Mouse (Mus musculus) R1 (cell line): ENCODE data around the gene Irs2.

ENCODE experiments used
- DNase-seq: peaks from one replicate; pipeline ENCODE4 v3.0.0-alpha.2; 2018; ENCODE audit warnings: low read depth, low spot score

Irs2 gene

GRCm38 (mm10) chr8:11008379-11008775, at the start of gene Irs2:
TSS of gene Irs2 (minus strand) at chr8:11008458.
- no peak for DNase-seq

GRCm38 (mm10) chr8:11056665-11057064, 48.4 kb upstream of the Irs2 start:
- no peak for DNase-seq

GRCm38 (mm10) chr8:11056175-11056563, 47.9 kb upstream of the Irs2 start:
- no peak for DNase-seq

- DNase-seq, result no peak
These were observed 47.4 kb upstream of the Irs2 start for GRCm38 (mm10) chr8:11055557-11056174.

- DNase-seq, result no peak
These were observed 41.6 kb upstream of the Irs2 start for GRCm38 (mm10) chr8:11049835-11050234.

- no peak for DNase-seq
These were observed 39.6 kb upstream of the Irs2 start for GRCm38 (mm10) chr8:11047812-11048211.

GRCm38 (mm10) chr8:11044660-11045059, 36.4 kb upstream of the Irs2 start:
- DNase-seq, result no peak

- no peak for DNase-seq
These were observed 35.3 kb upstream of the Irs2 start for GRCm38 (mm10) chr8:11043591-11043990.

GRCm38 (mm10) chr8:11042872-11043587, 34.8 kb upstream of the Irs2 start:
- DNase-seq, result no peak

GRCm38 (mm10) chr8:11040088-11040487, 31.8 kb upstream of the Irs2 start:
- no peak for DNase-seq

GRCm38 (mm10) chr8:11038788-11039187, 30.5 kb upstream of the Irs2 start:
- no peak for DNase-seq

- DNase-seq, result no peak
These were observed 30.1 kb upstream of the Irs2 start for GRCm38 (mm10) chr8:11038367-11038766.

GRCm38 (mm10) chr8:11036790-11037189, 28.5 kb upstream of the Irs2 start:
- DNase-seq, result no peak

GRCm38 (mm10) chr8:11035628-11036416, 27.6 kb upstream of the Irs2 start:
- DNase-seq, result peak; percentile 11

- DNase-seq, result no peak
These were observed 16.6 kb upstream of the Irs2 start for GRCm38 (mm10) chr8:11024871-11025270.

- no peak for DNase-seq
These were observed 12.8 kb upstream of the Irs2 start for GRCm38 (mm10) chr8:11020949-11021572.

- no peak for DNase-seq
These were observed 7.4 kb upstream of the Irs2 start for GRCm38 (mm10) chr8:11015622-11016021.

GRCm38 (mm10) chr8:11013258-11013657, 5.0 kb upstream of the Irs2 start:
- peak; percentile 32 for DNase-seq

GRCm38 (mm10) chr8:11011787-11012485, 3.7 kb upstream of the Irs2 start:
- no peak for DNase-seq

- no peak for DNase-seq
These were observed 2.8 kb upstream of the Irs2 start for GRCm38 (mm10) chr8:11010913-11011605.

GRCm38 (mm10) chr8:11010398-11010797, 2.1 kb upstream of the Irs2 start:
- no peak for DNase-seq
